Mouse (Mus musculus) heart, embryonic 14.5 days (tissue): ENCODE data around the gene Gp1ba. TPM values are rescaled to one million over a fixed set of nuclear protein-coding genes. Genes with fewer than 3 reads are reported as not detected.

Experiments used
- ATAC-seq: fragments of 200-750 bp; cut with Nextera tagmentation; 2 replicates; pipeline ENCODE4 v1.8.0; 2017; ENCODE audit warnings: low read depth, moderate TSS enrichment; ENCODE audit not compliant: insufficient number of reproducible peaks, insufficient read depth, low FRiP score
- H3K27ac ChIP-seq, 2 experiments: fragments of 200-500 bp in 1 of 2; fragments of 300-500 bp in 1 of 2; sonication (generic) in 1 of 2; replicated peaks in 1 of 2; 2 replicates each; pipeline ENCODE4 v1.5.1; 2012 to 2014; ENCODE audit warnings: low read depth in 2 of 2, low read length in 2 of 2, control low read depth in 1 of 2, mild to moderate bottlenecking in 1 of 2, mixed read lengths in 1 of 2; ENCODE audit not compliant: control insufficient read depth in 1 of 2, insufficient read depth in 1 of 2
- H3K27me3 ChIP-seq: fragments of 300-500 bp; sonication (generic); 2 replicates; pipeline ENCODE4 v1.6.1; 2014; ENCODE audit warnings: mild to moderate bottlenecking, low read length, control low read depth; ENCODE audit not compliant: control insufficient read depth, insufficient read depth
- H3K36me3 ChIP-seq: fragments of 300-500 bp; sonication (generic); 2 replicates; pipeline ENCODE4 v1.6.1; 2014; ENCODE audit warnings: mild to moderate bottlenecking, control low read depth, low read length, mixed read lengths; ENCODE audit not compliant: control insufficient read depth, insufficient read depth
- H3K4me1 ChIP-seq, 2 experiments: fragments of 200-500 bp in 1 of 2; fragments of 300-500 bp in 1 of 2; sonication (generic) in 1 of 2; 2 replicates each; pipeline ENCODE4 v1.6.1; 2012 to 2014; ENCODE audit warnings: low read length in 2 of 2, control low read depth in 1 of 2, mixed read lengths in 1 of 2; ENCODE audit not compliant: control insufficient read depth in 2 of 2, insufficient read depth in 2 of 2
- H3K4me2 ChIP-seq: fragments of 300-500 bp; sonication (generic); 2 replicates; pipeline ENCODE4 v1.6.1; 2014; ENCODE audit warnings: mild to moderate bottlenecking, low read length
- H3K4me3 ChIP-seq, 2 experiments: fragments of 200-500 bp in 1 of 2; fragments of 300-500 bp in 1 of 2; sonication (generic) in 1 of 2; 2 replicates each; pipeline ENCODE4 v1.5.1; 2012 to 2014; ENCODE audit warnings: low read length in 2 of 2, mild to moderate bottlenecking in 2 of 2, control low read depth in 1 of 2, low read depth in 1 of 2, moderate library complexity in 1 of 2; ENCODE audit not compliant: control insufficient read depth in 1 of 2, insufficient read depth in 1 of 2
- H3K9ac ChIP-seq: fragments of 300-500 bp; sonication (generic); 2 replicates; pipeline ENCODE4 v1.6.1; 2014; ENCODE audit warnings: mild to moderate bottlenecking, low read length
- H3K9me3 ChIP-seq: fragments of 300-500 bp; sonication (generic); 2 replicates; pipeline ENCODE4 v1.6.1; 2016; ENCODE audit warnings: low read length, control low read depth; ENCODE audit not compliant: control insufficient read depth
- WGBS: fragments of 180-500 bp; shearing (Covaris S2); extraction: QIAGEN DNeasy Blood & Tissue Kit; methylation state at CpG from one replicate; pipeline ENCODE4 v1.1.7; 2014; 5-methylcytosine and 5-hydroxymethylcytosine counted together
- polyA plus RNA-seq: library from polyadenylated mRNA; unstranded; fragments of >200 nt; fragmentation: Nextera tagmentation; extraction: Ambion mirVana; gene quantifications from 2 replicates; pipeline ENCODE4 v1.2.1, GENCODE M21; 2014

Gene Gp1ba
- polyA plus RNA-seq, 1 experiment from 2014 or later = 0.74 TPM

GRCm38 (mm10) chr11:70667271-70668150 lies 28.6 kb downstream of the Gp1ba start:
- Histone ChIP-seq H3K27ac (peak overlapping the region in 1 of 2 experiments; percentile 98; a peak in 2 of 4 replicates), H3K4me1 (peaks cover 10 to 28% of the 10 kb centered on the region in 2 experiments; a peak in 3 of 4 replicates), H3K9me3 (no peaks in the 10 kb centered on the region), H3K4me2 (peak overlapping the region; percentile 93), H3K36me3 (peaks cover 62% of the 10 kb centered on the region), H3K4me3 (peak overlapping the region in 1 of 2 experiments; percentile 64; a peak in 2 of 4 replicates), H3K9ac (peak overlapping the region; percentile 78), H3K27me3 (no peaks in the 10 kb centered on the region)
- no peak for ATAC-seq
- 66% methylated on average over 14 of the region's 14 CpGs for WGBS

- Histone ChIP-seq H3K4me3 (peak overlapping the region; percentile 64 to 78), H3K4me1 (peaks cover 10 to 24% of the 10 kb centered on the region in 2 experiments; a peak in 3 of 4 replicates), H3K36me3 (peaks cover 53% of the 10 kb centered on the region), H3K9ac (peak overlapping the region; percentile 78), H3K27me3 (no peaks in the 10 kb centered on the region), H3K27ac (peak overlapping the region; percentile 80 to 98), H3K9me3 (no peaks in the 10 kb centered on the region), H3K4me2 (peak overlapping the region; percentile 93)
- ATAC-seq = peak; percentile 7
- under 1% methylated on average over 15 of the region's 15 CpGs for WGBS
Measured at GRCm38 (mm10) chr11:70668335-70668770, 29.4 kb downstream of the Gp1ba start.

DNA sequence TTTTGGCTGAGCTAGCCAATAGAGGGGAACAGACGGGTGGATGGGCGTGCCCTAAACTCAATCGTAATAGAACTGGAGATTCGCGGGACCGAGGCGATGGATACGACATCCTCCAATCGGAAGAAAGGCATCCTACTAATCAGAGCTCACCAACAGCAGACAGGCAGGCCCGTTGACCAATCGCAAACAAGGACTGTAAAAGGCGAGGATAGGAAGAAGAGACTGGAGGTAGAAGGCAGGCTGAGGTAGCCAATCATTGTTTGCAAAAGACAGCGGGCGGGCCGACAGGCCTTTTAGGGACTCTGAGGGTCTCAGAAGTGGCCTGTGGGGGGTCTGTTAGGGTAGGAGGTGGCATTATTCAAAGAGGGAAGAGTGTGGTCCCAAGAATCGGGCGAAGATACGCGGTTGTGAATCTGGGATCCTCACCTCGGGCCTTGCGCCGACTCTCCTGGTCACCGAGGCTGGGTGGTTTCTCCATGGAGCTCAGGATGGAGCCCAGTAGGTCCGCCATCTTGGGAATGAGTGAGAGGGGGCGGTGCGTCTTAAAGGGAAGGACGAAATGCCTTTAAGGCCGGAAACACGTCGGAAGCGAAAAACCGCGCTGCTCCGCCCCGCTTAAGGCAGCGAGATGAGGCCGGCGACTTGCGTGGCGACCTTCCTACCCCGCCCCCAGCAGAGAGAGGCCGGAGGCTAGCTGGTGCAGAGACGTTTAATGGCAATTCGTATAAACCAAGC lies 30.0 kb downstream of the Gp1ba start, which contains the start of gene Spag7:
Gene Spag7 (minus strand): TSS at position 646 of the 735 bp plus-strand sequence.
- H3K9ac ChIP-seq = peak within 1 kb of the TSS; percentile 84
- WGBS = under 1% methylated on average over 44 of the region's 44 CpGs

GRCm38 (mm10) chr11:70669582-70670345 lies 30.8 kb downstream of the Gp1ba start:
- peak; percentile 4; the same call in 1 of the 2 replicates for ATAC-seq
- peaks cover 53% of the 10 kb centered on the region for H3K36me3 ChIP-seq
- peak overlapping the region; percentile 93 for H3K4me2 ChIP-seq
- H3K9ac ChIP-seq = peak overlapping the region; percentile 84
- H3K9me3 ChIP-seq = no peaks in the 10 kb centered on the region
- peaks cover 10 to 22% of the 10 kb centered on the region in 2 experiments; a peak in 3 of 4 replicates for H3K4me1 ChIP-seq
- H3K4me3 ChIP-seq = peak overlapping the region; percentile 64 to 78
- no peaks in the 10 kb centered on the region for H3K27me3 ChIP-seq
- under 1% methylated on average over 30 of the region's 31 CpGs for WGBS
- peak overlapping the region; percentile 95 to 98 for H3K27ac ChIP-seq

More for the DNA sequence above, 30.0 kb downstream of the Gp1ba start, which contains the start of gene Spag7:
- peak within 1 kb of the TSS; percentile 93 for H3K4me2 ChIP-seq
- peak within 1 kb of the TSS; percentile 64 to 78 for H3K4me3 ChIP-seq
- H3K27ac ChIP-seq = peak within 1 kb of the TSS; percentile 96 to 98
- peaks cover 10 to 24% of the 10 kb centered on the region in 2 experiments; a peak in 3 of 4 replicates for H3K4me1 ChIP-seq
- H3K9me3 ChIP-seq = no peaks in the 10 kb centered on the region
- peak; percentile 93 for ATAC-seq
- peaks cover 53% of the 10 kb centered on the region for H3K36me3 ChIP-seq
- no peaks in the 10 kb centered on the region for H3K27me3 ChIP-seq

DNA sequence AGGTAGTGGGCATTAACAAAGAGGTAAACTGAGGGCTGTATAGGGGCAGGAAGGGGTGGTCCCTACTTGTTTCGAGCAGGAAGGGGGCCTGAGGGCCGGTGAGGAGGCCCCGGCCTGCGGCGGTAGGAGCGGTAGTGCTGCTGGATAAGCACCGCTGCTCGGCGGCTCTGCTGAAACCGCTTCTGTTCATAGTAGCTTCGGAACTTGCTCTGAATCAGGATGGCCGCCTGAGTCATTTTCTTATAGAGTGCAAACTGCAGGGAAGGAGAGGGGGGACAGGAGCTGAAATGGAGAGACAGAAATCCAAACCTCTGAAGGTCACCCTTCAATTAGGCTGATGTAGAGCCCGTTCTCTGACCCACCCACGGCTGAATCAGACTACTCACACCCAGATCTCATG lies 31.6 kb downstream of the Gp1ba start:
- peak overlapping the region; percentile 93 for H3K4me2 ChIP-seq
- H3K4me1 ChIP-seq = peaks cover 10 to 22% of the 10 kb centered on the region in 2 experiments; a peak in 3 of 4 replicates
- H3K27me3 ChIP-seq = no peaks in the 10 kb centered on the region
- peak overlapping the region; percentile 95 to 98 for H3K27ac ChIP-seq
- H3K4me3 ChIP-seq = peak overlapping the region; percentile 64 to 78
- H3K36me3 ChIP-seq = peaks cover 53% of the 10 kb centered on the region
- no peaks in the 10 kb centered on the region for H3K9me3 ChIP-seq
- ATAC-seq = no peak
- 46% methylated on average over 14 of the region's 14 CpGs for WGBS
- peak overlapping the region; percentile 84 for H3K9ac ChIP-seq

GRCm38 (mm10) chr11:70671333-70672047 lies 32.6 kb downstream of the Gp1ba start:
- Histone ChIP-seq H3K27ac (peak overlapping the region in 1 of 2 experiments; percentile 98; a peak in 1 of 4 replicates), H3K4me1 (peaks cover 10 to 22% of the 10 kb centered on the region in 2 experiments; a peak in 3 of 4 replicates), H3K36me3 (peaks cover 54% of the 10 kb centered on the region), H3K9me3 (no peaks in the 10 kb centered on the region), H3K27me3 (no peaks in the 10 kb centered on the region), H3K4me2 (peak overlapping the region; percentile 93), H3K4me3 (no peak overlapping the region), H3K9ac (peak overlapping the region; percentile 84; the same call in 1 of the 2 replicates)
- WGBS = 72% methylated on average over 16 of the region's 16 CpGs
- no peak for ATAC-seq
